Mouse (Mus musculus) lung, postnatal 4 days (tissue): ENCODE results near the gene Rwdd3.

Experiments
- DNase-seq, 2 experiments: peaks; one replicate each; pipeline ENCODE4 v3.0.0; 2021

Gene Rwdd3

GRCm38 (mm10) chr3:121171243-121171871, at the start of gene Rwdd3:
Gene Rwdd3 (minus strand): TSS chr3:121171695.
- peak; percentile 93 for DNase-seq

GRCm38 (mm10) chr3:121217011-121217410, 45.5 kb upstream of the Rwdd3 start:
- no peak for DNase-seq

- no peak for DNase-seq
Measured at GRCm38 (mm10) chr3:121213501-121213900, 42.0 kb upstream of the Rwdd3 start.

DNA sequence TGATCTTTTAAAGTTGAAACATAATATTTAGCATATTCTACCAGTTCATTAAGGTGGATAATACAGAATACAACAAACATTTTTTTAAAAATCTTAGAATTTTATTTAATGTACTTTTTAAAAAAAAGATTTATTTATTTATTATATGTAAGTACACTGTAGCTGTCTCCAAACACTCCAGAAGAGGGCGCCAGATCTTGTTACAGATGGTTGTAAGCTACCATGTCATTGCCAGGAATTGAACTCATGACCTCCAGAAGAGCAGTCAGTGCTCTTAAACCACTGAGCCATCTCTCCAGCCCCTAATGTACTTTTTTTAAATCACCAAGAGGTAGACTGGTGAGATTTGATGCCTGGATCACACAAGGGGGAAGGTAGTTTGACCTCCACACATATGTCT, 40.7 kb upstream of the Rwdd3 start:
- no peak for DNase-seq

DNA sequence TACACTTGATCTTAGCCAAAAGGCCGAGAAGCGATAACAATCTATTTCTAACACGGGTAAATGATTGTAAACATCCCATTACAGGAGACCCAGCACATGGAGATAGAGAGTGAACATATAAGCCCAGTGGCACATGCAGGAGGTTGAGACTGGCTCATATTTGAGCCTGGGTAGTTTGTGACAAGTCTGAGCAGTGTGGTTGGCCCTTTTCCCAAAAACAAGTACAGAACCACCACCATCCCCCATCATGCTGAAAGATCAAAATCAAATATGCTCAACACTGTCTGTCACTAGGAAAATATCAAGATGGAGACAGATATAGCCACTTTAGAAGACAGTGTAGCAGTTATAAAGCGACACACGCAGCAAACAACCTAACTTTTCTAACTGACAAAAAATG, 37.5 kb upstream of the Rwdd3 start:
- no peak for DNase-seq

DNA sequence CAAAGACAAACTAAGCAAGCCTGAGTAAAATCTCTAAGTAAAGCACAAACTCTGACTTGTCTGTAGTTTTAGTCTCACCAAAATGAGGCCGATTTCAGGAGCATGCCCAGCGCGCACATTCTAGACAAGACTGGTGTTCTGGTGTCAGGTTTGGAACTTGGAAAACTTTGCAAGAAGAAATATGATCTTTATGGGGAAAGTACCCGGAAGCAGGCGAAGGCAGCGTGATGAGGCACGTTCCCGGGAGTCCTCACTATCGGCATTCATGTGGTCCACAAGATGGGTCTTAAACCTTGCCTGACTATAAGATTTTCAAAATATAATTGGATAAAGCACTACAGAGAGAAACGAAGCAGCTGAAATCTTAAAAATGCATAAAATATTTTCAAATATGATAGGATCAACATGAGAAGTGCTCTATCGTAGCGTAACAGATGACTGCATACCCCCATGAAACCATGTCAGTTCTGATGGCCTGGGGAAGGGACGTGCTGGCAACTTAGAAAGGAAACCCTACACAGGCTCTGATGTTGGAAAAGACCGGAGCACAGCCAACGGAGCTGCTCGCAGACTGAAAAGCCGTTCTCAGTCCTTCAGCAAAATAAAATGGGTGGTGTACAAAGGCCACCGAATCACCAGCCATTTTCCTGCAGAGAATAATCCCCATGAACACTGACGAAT, 34.8 kb upstream of the Rwdd3 start:
- DNase-seq = no peak

DNA sequence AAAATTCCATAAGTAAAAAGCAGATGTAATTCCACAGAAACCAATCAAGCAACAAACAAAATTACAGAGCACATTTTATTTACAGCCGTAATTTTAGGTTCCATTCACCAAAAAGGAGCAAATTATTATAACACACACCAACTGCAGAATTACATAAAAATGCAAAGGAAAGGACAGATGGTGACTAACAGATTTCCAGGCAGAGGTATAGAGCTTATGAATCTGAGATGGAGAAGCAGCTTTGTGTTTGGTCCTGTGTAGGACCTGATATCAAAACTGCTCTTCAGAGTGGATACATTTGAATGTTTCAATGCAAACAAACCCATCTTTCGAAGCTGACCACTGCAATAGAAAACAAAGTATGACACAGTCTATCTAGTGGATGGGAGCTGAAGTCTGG, 31.1 kb upstream of the Rwdd3 start:
- no peak for DNase-seq

DNA sequence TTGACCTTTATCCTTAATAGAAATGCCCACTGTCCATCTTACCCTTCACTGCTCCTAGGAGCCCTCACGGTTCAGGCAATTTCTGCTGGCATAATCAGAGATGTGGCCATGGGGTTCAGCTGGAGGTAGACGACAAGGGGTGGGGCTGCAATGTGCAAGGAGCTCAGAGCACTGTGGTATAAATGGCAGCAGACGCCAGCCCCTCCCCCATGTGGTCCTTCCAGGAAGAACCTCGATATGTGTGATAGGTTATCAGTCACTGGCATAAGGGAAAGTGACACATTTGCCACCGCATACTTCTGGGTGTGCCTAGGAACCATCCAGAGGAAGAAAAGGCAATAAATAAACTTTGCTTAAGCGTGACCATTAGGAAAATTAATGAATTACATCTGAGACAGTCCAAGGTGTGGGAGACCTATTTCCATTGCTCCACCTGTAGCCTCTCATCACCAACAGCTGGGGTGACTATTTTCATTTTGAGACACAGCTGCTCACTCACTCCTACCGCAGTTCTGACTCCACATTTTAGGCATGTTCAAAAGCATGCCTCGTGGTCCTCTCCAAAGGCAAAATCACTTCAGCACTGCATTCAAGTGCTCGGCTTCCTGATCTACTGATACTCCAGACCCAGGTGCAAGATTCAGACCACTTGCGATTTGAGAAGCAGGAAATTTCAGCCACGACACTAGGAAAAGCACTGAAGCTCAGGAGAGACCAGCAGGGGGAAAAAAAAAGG, 29.7 kb upstream of the Rwdd3 start:
- peak in 1 of 2 experiments; percentile 23 for DNase-seq

- peak in 1 of 2 experiments; percentile 21 for DNase-seq
Measured at GRCm38 (mm10) chr3:121189199-121189598, 17.7 kb upstream of the Rwdd3 start.

GRCm38 (mm10) chr3:121187510-121187909, 16.0 kb upstream of the Rwdd3 start:
- DNase-seq = no peak

DNA sequence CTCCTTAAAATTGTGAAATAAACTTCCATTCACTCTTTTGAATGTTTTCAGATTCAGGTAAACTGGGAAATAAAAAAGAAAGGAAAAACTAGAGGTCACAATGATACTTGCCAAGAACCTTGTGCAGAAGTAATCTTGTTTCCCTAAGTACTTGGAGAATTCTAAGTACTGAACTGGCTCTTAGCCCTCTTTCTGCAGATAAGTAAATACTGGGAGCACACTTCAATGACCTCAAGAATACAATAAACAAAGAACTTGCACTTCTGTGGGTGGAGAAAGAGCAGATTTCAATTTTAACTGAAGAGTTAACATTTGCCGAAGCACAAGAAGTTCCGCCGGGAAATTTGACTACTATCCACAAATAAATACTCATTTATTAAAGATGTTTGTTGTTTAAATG, 15.4 kb upstream of the Rwdd3 start:
- no peak for DNase-seq

- no peak for DNase-seq
Measured at GRCm38 (mm10) chr3:121185197-121185596, 13.7 kb upstream of the Rwdd3 start.

GRCm38 (mm10) chr3:121176011-121176410, 4.5 kb upstream of the Rwdd3 start:
- DNase-seq = no peak

GRCm38 (mm10) chr3:121174248-121174945, 2.9 kb upstream of the Rwdd3 start:
- DNase-seq = no peak

DNA sequence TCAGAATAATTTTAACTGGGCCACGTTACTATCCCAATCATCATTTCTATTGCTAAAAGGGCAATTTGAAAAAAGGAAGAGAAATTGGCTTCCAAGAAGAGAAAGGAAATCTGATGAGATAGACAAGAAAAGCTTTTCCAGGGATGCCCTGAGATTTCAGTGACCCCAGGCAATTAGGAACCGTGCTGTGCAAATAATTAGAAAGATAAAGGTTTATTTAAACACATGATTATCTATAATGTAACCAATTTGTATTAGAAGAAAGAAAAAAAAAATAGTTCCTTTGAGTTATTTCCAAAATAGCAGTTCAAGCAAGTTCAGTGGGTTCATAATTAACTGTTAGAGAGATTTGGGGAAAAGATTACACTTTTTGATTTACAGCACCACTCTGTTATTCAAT, 1.2 kb upstream of the Rwdd3 start:
- DNase-seq = no peak

- no peak for DNase-seq
Measured at GRCm38 (mm10) chr3:121171872-121172265, 374 bp upstream of the Rwdd3 start.

GRCm38 (mm10) chr3:121170631-121171030, 864 bp downstream of the Rwdd3 start:
- no peak for DNase-seq

- DNase-seq = no peak
Measured at GRCm38 (mm10) chr3:121169092-121169942, 2.2 kb downstream of the Rwdd3 start.

DNA sequence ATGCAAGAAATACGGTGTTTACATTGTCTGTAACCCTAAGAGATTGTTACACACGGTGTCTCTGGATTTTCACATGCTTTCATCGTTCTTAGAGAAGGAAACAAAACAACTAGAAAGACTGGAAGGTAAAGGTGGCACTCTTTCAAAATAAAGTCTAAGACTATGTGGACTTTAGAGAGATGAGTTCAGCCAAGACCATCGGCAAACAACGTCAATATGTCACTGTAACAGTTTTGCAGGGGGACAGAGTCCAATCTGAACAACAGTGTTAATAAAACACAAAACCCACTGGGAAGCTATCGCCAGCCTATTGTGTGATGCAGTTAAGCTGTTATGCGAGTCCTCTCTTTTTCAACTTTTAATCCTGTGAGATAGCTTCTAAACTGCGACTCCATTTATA, 2.9 kb downstream of the Rwdd3 start:
- DNase-seq = no peak

DNA sequence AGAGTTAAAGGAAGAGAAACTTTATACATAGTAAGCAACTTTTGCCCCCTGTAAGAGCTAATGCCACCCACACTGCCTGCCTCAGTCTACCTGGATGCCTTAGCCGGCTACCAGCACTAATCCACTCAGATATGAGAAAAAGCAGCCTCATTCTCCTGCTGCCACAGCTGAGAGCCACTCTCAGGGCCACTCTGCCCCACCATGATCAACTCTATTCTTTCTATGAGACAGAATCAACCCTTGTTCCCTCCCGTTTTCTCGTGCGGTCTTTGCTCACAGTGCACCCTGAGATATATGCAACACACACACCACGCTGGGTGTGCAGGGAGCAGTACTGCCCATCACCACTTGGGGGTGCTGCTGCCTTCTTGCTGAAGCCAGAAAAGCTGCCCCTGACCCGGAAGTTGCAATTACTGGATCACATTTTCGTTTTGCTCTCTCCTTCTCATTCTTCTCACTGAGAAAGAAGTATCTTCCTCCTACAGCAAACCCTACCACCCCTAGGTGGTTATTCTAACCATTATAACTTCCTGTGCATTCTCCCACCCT, 8.2 kb downstream of the Rwdd3 start:
- DNase-seq = peak; percentile 54 to 76

DNA sequence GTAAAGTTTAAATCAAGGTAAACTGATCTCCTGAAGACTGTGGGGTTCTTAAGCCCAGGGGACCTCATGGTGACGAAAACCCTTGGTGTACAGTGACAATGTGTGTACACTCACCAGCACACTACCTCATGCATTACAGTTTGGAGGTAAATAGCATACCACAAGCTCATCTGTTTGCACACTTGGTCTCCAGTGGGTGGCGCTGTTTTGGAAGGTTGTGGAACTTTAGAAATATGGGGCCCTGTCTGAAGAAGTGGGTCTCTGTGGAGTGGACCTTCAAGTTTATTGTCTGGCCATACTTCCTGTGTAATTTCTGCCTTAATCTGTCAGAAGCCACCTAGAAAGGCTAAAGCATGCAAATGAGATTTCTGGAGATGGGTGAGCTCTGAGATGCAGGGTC, 9.8 kb downstream of the Rwdd3 start:
- no peak for DNase-seq

DNA sequence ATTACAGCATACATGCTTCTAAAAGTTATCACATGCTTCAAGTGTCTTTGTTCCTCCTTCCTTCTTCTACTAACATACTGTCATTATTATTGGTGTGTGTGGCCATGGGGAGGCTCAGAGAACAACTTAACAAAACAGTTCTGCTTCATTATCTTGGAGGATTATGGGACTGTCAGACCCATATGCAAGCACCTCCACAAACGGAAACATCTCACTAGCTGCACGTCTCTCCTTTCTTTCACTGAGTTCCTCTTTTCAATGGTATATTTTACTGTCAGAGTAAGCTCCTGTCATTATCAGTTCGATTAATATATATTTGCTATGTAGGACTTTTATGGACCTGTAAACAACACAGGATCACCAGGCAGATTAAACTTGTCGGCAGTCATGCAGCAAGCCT, 11.1 kb downstream of the Rwdd3 start:
- DNase-seq = no peak
